Mouse (Mus musculus) liver, adult 2 months (tissue): ENCODE data around the gene Bglap2.

ENCODE experiments used
- CTCF ChIP-seq: fragments of 200-500 bp; IDR thresholded peaks from 2 replicates; pipeline ENCODE4 v1.5.1; 2011; ENCODE audit warnings: low read depth, low read length, control low read depth
- POLR2A ChIP-seq: fragments of 200-500 bp; IDR thresholded peaks from 2 replicates; pipeline ENCODE4 v1.6.1; 2011; ENCODE audit warnings: low read length, control low read depth; ENCODE audit not compliant: insufficient read depth; ENCODE audit errors: extremely low read depth

DNA sequence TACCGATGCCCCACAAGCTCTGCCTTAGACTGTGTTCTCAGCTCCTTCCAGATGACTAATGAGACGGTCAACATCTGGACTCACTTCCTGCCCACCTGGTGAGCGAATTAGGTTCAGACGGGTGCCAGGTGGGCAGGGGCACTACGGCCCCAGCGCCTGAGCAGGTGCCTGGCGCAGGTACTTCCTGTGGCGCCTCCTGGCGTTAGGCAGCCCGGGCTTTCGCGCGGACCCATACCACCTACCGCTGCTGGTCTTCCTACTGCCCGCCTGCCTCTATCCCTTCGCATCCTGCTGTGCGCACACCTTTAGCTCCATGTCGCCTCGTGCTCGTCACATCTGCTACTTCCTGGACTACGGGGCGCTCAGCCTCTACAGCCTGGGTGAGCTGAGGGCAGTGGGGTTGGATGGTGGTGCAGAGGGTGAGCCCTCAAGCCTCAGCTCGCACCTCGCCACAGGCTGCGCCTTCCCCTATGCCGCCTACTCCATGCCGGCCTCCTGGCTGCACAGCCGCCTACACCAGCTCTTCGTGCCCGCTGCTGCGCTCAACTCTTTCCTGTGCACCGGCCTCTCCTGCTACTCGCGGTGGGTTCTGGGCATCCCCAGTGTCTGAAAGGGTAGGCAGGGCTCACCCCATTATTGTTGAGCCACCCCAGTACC is 12.7 kb downstream of the Bglap2 start:
- TF ChIP-seq CTCF (no peak), POLR2A (no peak)
